ENCODE assay signal across 25 mouse cellular contexts in the genomic region with DNA sequence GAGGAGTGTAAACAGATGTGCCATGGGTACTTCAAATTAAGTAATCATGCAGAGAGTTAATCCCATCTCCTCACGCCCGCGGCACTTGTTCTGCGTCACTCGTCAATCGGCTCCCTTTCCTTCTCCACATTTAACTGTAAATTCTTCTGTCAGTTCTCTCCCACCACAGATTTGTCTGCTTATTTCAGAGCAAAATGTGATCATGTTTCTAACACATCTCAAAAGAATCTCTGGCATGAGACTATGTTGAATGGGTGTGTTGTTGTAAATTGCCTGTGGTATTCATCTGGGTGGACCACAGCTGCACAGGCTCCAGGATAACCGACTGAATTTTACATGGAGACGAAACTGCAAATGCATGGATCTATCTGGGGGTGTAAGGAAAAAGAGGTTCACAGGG.
DNase-seq lines count a peak whose midpoint lies in the region; ATAC-seq and TF ChIP-seq lines count a peak whose summit lies in the region.
"Had no signal": no experiment of that assay in that cellular context is flagged by ENCODE, and none has a peak within 500 bp of the region (broad histone marks: within the 10 kb centered on the region; RNA-seq: fewer than 3 reads in every experiment).

No protein-coding gene starts in this region.

- 0 out of 2 replicates have a peak overlapping the region, but pooled peaks have one; percentile 24 for H3K27ac ChIP-seq in hindbrain, embryonic 12.5 days
- H3K27ac ChIP-seq in hindbrain, embryonic 11.5 days (ENCODE audit: low read depth, low read length): no peak overlapping the region
- H3K27ac ChIP-seq in midbrain, embryonic 13.5 days: peak overlapping the region; percentile 44
- no peak overlapping the region for H3K27ac ChIP-seq in midbrain, postnatal 0 days (ENCODE audit: low read depth, low read length)
- no peak overlapping the region for H3K27ac ChIP-seq in neural tube, embryonic 14.5 days (ENCODE audit: low read depth, low read length)
- H3K27ac ChIP-seq in liver, postnatal 0 days (ENCODE audit: low read depth): no peak overlapping the region
- H3K27ac ChIP-seq: heart, embryonic 15.5 days; kidney, postnatal 0 days; limb, embryonic 15.5 days; liver, embryonic 14.5 days; lung, embryonic 15.5 days; stomach, postnatal 0 days had no signal

- H3K36me3 ChIP-seq in hindbrain, embryonic 12.5 days: no peaks in the 10 kb centered on the region
- H3K36me3 ChIP-seq in hindbrain, embryonic 11.5 days (ENCODE audit: control insufficient read depth, insufficient read depth, low read length): no peaks in the 10 kb centered on the region
- H3K36me3 ChIP-seq in midbrain, embryonic 13.5 days: no peaks in the 10 kb centered on the region
- H3K36me3 ChIP-seq in midbrain, postnatal 0 days (ENCODE audit: insufficient read depth, low read length): no peaks in the 10 kb centered on the region
- H3K36me3 ChIP-seq in neural tube, embryonic 14.5 days (ENCODE audit: control insufficient read depth, insufficient read depth, low read length): no peaks in the 10 kb centered on the region
- no peaks in the 10 kb centered on the region for H3K36me3 ChIP-seq in liver, postnatal 0 days (replicated peaks; ENCODE audit: insufficient read depth, low read length)
- H3K36me3 ChIP-seq: heart, embryonic 15.5 days; limb, embryonic 15.5 days; lung, embryonic 15.5 days had no signal

- ATAC-seq in hindbrain, embryonic 12.5 days (ENCODE audit: low FRiP score): 0 out of 2 replicates have a peak, but pooled peaks have one; percentile 7
- no peak for ATAC-seq in hindbrain, embryonic 11.5 days (ENCODE audit: low FRiP score)
- no peak for ATAC-seq in midbrain, embryonic 13.5 days
- ATAC-seq in midbrain, postnatal 0 days (ENCODE audit: low FRiP score): no peak
- peak; percentile 16; the same call in 1 of the 2 replicates for ATAC-seq in neural tube, embryonic 14.5 days (ENCODE audit: low read depth)
- no peak for ATAC-seq in liver, postnatal 0 days
- ATAC-seq: forebrain, postnatal 0 days; inflammation-experienced regulatory T-cells, adult 6 months had no signal

- no peak for TF ChIP-seq CTCF in midbrain, postnatal 0 days (IDR thresholded peaks at IDR 0.05)
- no peak for TF ChIP-seq CTCF in liver, postnatal 0 days (IDR thresholded peaks at IDR 0.05; ENCODE audit: low read depth)

- intact Hi-C loops in left cerebral cortex, postnatal 10 days (cut with DNase I): no loop called here

- H3K27me3 ChIP-seq in hindbrain, embryonic 12.5 days: no peaks in the 10 kb centered on the region
- no peaks in the 10 kb centered on the region for H3K27me3 ChIP-seq in hindbrain, embryonic 11.5 days (ENCODE audit: control insufficient read depth, insufficient read depth, low read length)
- H3K27me3 ChIP-seq in midbrain, embryonic 13.5 days: no peaks in the 10 kb centered on the region
- H3K27me3 ChIP-seq in midbrain, postnatal 0 days (ENCODE audit: insufficient read depth, low read length): no peaks in the 10 kb centered on the region
- H3K27me3 ChIP-seq in neural tube, embryonic 14.5 days (ENCODE audit: control insufficient read depth, insufficient read depth, low read length): no peaks in the 10 kb centered on the region
- H3K27me3 ChIP-seq in liver, postnatal 0 days (ENCODE audit: insufficient read depth, low read length): no peaks in the 10 kb centered on the region
- H3K27me3 ChIP-seq: heart, embryonic 15.5 days; limb, embryonic 15.5 days; lung, embryonic 15.5 days had no signal

- no peak overlapping the region for H3K9ac ChIP-seq in hindbrain, embryonic 12.5 days
- H3K9ac ChIP-seq in hindbrain, embryonic 11.5 days (ENCODE audit: low read depth, low read length): no peak overlapping the region
- no peak overlapping the region for H3K9ac ChIP-seq in midbrain, embryonic 13.5 days (replicated peaks)
- no peak overlapping the region for H3K9ac ChIP-seq in midbrain, postnatal 0 days (replicated peaks; ENCODE audit: low read length, poor library complexity, severe bottlenecking)
- H3K9ac ChIP-seq in neural tube, embryonic 14.5 days (replicated peaks; ENCODE audit: low read depth, low read length): no peak overlapping the region
- H3K9ac ChIP-seq in liver, postnatal 0 days (replicated peaks): no peak overlapping the region
- H3K9ac ChIP-seq: forebrain, postnatal 0 days; heart, embryonic 15.5 days; limb, embryonic 15.5 days; liver, embryonic 14.5 days; lung, embryonic 15.5 days had no signal

- no peak overlapping the region for H3K4me2 ChIP-seq in hindbrain, embryonic 12.5 days (replicated peaks)
- no peak overlapping the region for H3K4me2 ChIP-seq in hindbrain, embryonic 11.5 days (replicated peaks; ENCODE audit: low read depth, low read length)
- H3K4me2 ChIP-seq in midbrain, embryonic 13.5 days (replicated peaks): no peak overlapping the region
- no peak overlapping the region for H3K4me2 ChIP-seq in midbrain, postnatal 0 days (ENCODE audit: low read depth, low read length, poor library complexity, severe bottlenecking)
- H3K4me2 ChIP-seq in neural tube, embryonic 14.5 days (ENCODE audit: low read depth, low read length): no peak overlapping the region
- no peak overlapping the region for H3K4me2 ChIP-seq in liver, postnatal 0 days (ENCODE audit: low read depth, low read length)
- H3K4me2 ChIP-seq: heart, embryonic 15.5 days; limb, embryonic 15.5 days; lung, embryonic 15.5 days had no signal

- no peak for DNase-seq in hindbrain, embryonic 11.5 days (ENCODE audit: low spot score)
- no peak for DNase-seq in midbrain, postnatal 0 days (ENCODE audit: low spot score)
- peak; percentile 56 for DNase-seq in brain, adult 2 months (ENCODE audit: low read depth, low spot score)
- DNase-seq in liver, postnatal 0 days: no peak
- DNase-seq in left cerebral cortex, postnatal 10 days (ENCODE audit: extremely low spot score in 1 of 2, low spot score in 2 of 2): no peak
- DNase-seq: adrenal gland, adult 2 months; cerebellum, adult 2 months; cerebellum, postnatal 25 days; embryo, embryonic 11 days; forebrain, postnatal 0 days; heart, postnatal 4 days; kidney, adult 18-20 months; lung, postnatal 4 days; right cerebral cortex, postnatal 14 days; thymus, adult 2 months had no signal

- WGBS in hindbrain, embryonic 12.5 days: 61% methylated on average over 8 of the region's 8 CpGs
- WGBS in hindbrain, embryonic 11.5 days: 74% methylated on average over 8 of the region's 8 CpGs
- 58% methylated on average over 8 of the region's 8 CpGs for WGBS in midbrain, embryonic 13.5 days
- WGBS in midbrain, postnatal 0 days: 50% methylated on average over 8 of the region's 8 CpGs
- WGBS in neural tube, embryonic 14.5 days: 60% methylated on average over 8 of the region's 8 CpGs
- 85% methylated on average over 8 of the region's 8 CpGs for WGBS in liver, postnatal 0 days (ENCODE audit: insufficient replicate concordance)

- H3K4me3 ChIP-seq in hindbrain, embryonic 12.5 days: no peak overlapping the region
- H3K4me3 ChIP-seq in hindbrain, embryonic 11.5 days (ENCODE audit: low read depth, low read length): no peak overlapping the region
- no peak overlapping the region for H3K4me3 ChIP-seq in midbrain, embryonic 13.5 days (replicated peaks)
- no peak overlapping the region for H3K4me3 ChIP-seq in midbrain, postnatal 0 days (ENCODE audit: low read depth, low read length)
- H3K4me3 ChIP-seq in neural tube, embryonic 14.5 days (ENCODE audit: low read depth, low read length): no peak overlapping the region
- H3K4me3 ChIP-seq in liver, postnatal 0 days (ENCODE audit: low read depth, low read length): no peak overlapping the region
- H3K4me3 ChIP-seq: heart, embryonic 15.5 days; limb, embryonic 15.5 days; lung, embryonic 15.5 days had no signal

- TF ChIP-seq EP300 in liver, postnatal 0 days (IDR thresholded peaks at IDR 0.05; ENCODE audit: low read depth): no peak

- 0 out of 2 replicates have a peak, but pooled peaks cover 5% of the 10 kb centered on the region for H3K4me1 ChIP-seq in hindbrain, embryonic 12.5 days
- no peaks in the 10 kb centered on the region for H3K4me1 ChIP-seq in hindbrain, embryonic 11.5 days (replicated peaks; ENCODE audit: control insufficient read depth, insufficient read depth, low read length)
- H3K4me1 ChIP-seq in midbrain, embryonic 13.5 days (replicated peaks): peaks cover 14% of the 10 kb centered on the region
- H3K4me1 ChIP-seq in midbrain, postnatal 0 days (ENCODE audit: insufficient read depth, low read length): no peaks in the 10 kb centered on the region
- H3K4me1 ChIP-seq in neural tube, embryonic 14.5 days (ENCODE audit: control insufficient read depth, insufficient read depth, low read length): 0 out of 2 replicates have a peak, but pooled peaks cover 4% of the 10 kb centered on the region
- H3K4me1 ChIP-seq in liver, postnatal 0 days (ENCODE audit: insufficient read depth): no peaks in the 10 kb centered on the region
- H3K4me1 ChIP-seq: heart, embryonic 15.5 days; limb, embryonic 15.5 days; lung, embryonic 15.5 days had no signal

- H3K9me3 ChIP-seq in hindbrain, embryonic 12.5 days (replicated peaks): no peaks in the 10 kb centered on the region
- no peaks in the 10 kb centered on the region for H3K9me3 ChIP-seq in hindbrain, embryonic 11.5 days (ENCODE audit: control insufficient read depth, low read length)
- no peaks in the 10 kb centered on the region for H3K9me3 ChIP-seq in midbrain, embryonic 13.5 days
- no peaks in the 10 kb centered on the region for H3K9me3 ChIP-seq in midbrain, postnatal 0 days (ENCODE audit: low read length)
- H3K9me3 ChIP-seq in neural tube, embryonic 14.5 days (ENCODE audit: control insufficient read depth, low read length): no peaks in the 10 kb centered on the region
- H3K9me3 ChIP-seq in liver, postnatal 0 days (ENCODE audit: low read length): no peaks in the 10 kb centered on the region
- H3K9me3 ChIP-seq: heart, embryonic 15.5 days; limb, embryonic 15.5 days; lung, embryonic 15.5 days had no signal

Comparison
In these comparisons a context has a peak if more than half of its experiments do, and no peak if none do; other contexts are left out.
1. ATAC-seq: peak in hindbrain, embryonic 12.5 days (single experiment) and neural tube, embryonic 14.5 days (single experiment); none in hindbrain, embryonic 11.5 days (single experiment), midbrain, embryonic 13.5 days (single experiment), midbrain, postnatal 0 days (single experiment) and liver, postnatal 0 days (single experiment).
2. H3K27ac ChIP-seq: peak in hindbrain, embryonic 12.5 days (single experiment) and midbrain, embryonic 13.5 days (single experiment); none in hindbrain, embryonic 11.5 days (single experiment), midbrain, postnatal 0 days (single experiment), neural tube, embryonic 14.5 days (single experiment) and liver, postnatal 0 days (single experiment).